Mouse (Mus musculus) embryonic facial prominence, embryonic 12.5 days (tissue): Measurements from ENCODE around the gene Rgp1. TPM values are rescaled to one million over a fixed set of nuclear protein-coding genes. Genes with fewer than 3 reads are reported as not detected.

Experiments
- ATAC-seq: fragments of 200-750 bp; cut with Nextera tagmentation; 2 replicates; pipeline ENCODE4 v1.8.0; 2017; ENCODE audit not compliant: insufficient number of reproducible peaks, insufficient read depth, low FRiP score, low TSS enrichment
- H3K27ac ChIP-seq: fragments of 300-500 bp; sonication (generic); 2 replicates; pipeline ENCODE4 v1.5.1; 2016; ENCODE audit warnings: mild to moderate bottlenecking
- H3K27me3 ChIP-seq: fragments of 300-500 bp; sonication (generic); 2 replicates; pipeline ENCODE4 v1.6.1; 2016; ENCODE audit warnings: mild to moderate bottlenecking, moderate library complexity
- H3K36me3 ChIP-seq: fragments of 300-500 bp; sonication (generic); 2 replicates; pipeline ENCODE4 v1.6.1; 2016; ENCODE audit warnings: mild to moderate bottlenecking
- H3K4me1 ChIP-seq: fragments of 300-500 bp; sonication (generic); 2 replicates; pipeline ENCODE4 v1.6.1; 2016
- H3K4me2 ChIP-seq: fragments of 300-500 bp; sonication (generic); replicated peaks from 2 replicates; pipeline ENCODE4 v1.6.1; 2016; ENCODE audit warnings: mild to moderate bottlenecking, moderate library complexity
- H3K4me3 ChIP-seq: fragments of 300-500 bp; sonication (generic); 2 replicates; pipeline ENCODE4 v1.5.1; 2016; ENCODE audit warnings: mild to moderate bottlenecking
- H3K9ac ChIP-seq: fragments of 300-500 bp; sonication (generic); 2 replicates; pipeline ENCODE4 v1.6.1; 2016; ENCODE audit warnings: mild to moderate bottlenecking, moderate library complexity
- H3K9me3 ChIP-seq: fragments of 300-500 bp; sonication (generic); 2 replicates; pipeline ENCODE4 v1.6.1; 2016; ENCODE audit warnings: mild to moderate bottlenecking, moderate library complexity
- WGBS: fragments of 180-500 bp; shearing (Covaris S2); methylation state at CpG from one replicate; pipeline ENCODE4 v1.1.7; 2016; 5-methylcytosine and 5-hydroxymethylcytosine counted together
- polyA plus RNA-seq: library from polyadenylated mRNA; unstranded; fragments of >200 nt; fragmentation: Nextera tagmentation; extraction: Ambion mirVana; gene quantifications from 2 replicates; pipeline ENCODE4 v1.2.1, GENCODE M21; 2016

The Rgp1 gene
- polyA plus RNA-seq, 1 experiment from 2014 or later, result 33.8 TPM

GRCm38 (mm10) chr4:43600195-43600934, 21.9 kb downstream of the Rgp1 start:
- Histone ChIP-seq H3K4me1 (no peaks in the 10 kb centered on the region), H3K27ac (no peak overlapping the region), H3K27me3 (no peaks in the 10 kb centered on the region), H3K9ac (no peak overlapping the region), H3K36me3 (no peaks in the 10 kb centered on the region), H3K9me3 (no peaks in the 10 kb centered on the region), H3K4me3 (no peak overlapping the region), H3K4me2 (no peak overlapping the region)
- ATAC-seq, result no peak
- 77% methylated on average over 9 of the region's 9 CpGs for WGBS

GRCm38 (mm10) chr4:43604099-43604498, 25.6 kb downstream of the Rgp1 start:
- H3K4me3 ChIP-seq, result no peak overlapping the region
- no peaks in the 10 kb centered on the region for H3K27me3 ChIP-seq
- WGBS, result 71% methylated on average over 3 of the region's 3 CpGs
- H3K9me3 ChIP-seq, result no peaks in the 10 kb centered on the region
- ATAC-seq, result no peak
- H3K36me3 ChIP-seq, result no peaks in the 10 kb centered on the region
- H3K4me2 ChIP-seq, result no peak overlapping the region
- no peak overlapping the region for H3K27ac ChIP-seq
- no peaks in the 10 kb centered on the region for H3K4me1 ChIP-seq
- H3K9ac ChIP-seq, result no peak overlapping the region

- no peak overlapping the region for H3K4me2 ChIP-seq
- H3K9ac ChIP-seq, result no peak overlapping the region
- no peaks in the 10 kb centered on the region for H3K27me3 ChIP-seq
- no peak overlapping the region for H3K27ac ChIP-seq
- H3K36me3 ChIP-seq, result no peaks in the 10 kb centered on the region
- no peak for ATAC-seq
- no peaks in the 10 kb centered on the region for H3K4me1 ChIP-seq
- H3K4me3 ChIP-seq, result no peak overlapping the region
- WGBS, result 79% methylated on average over 9 of the region's 9 CpGs
- H3K9me3 ChIP-seq, result no peaks in the 10 kb centered on the region
These were observed 26.5 kb downstream of the Rgp1 start for GRCm38 (mm10) chr4:43604751-43605685.

GRCm38 (mm10) chr4:43612534-43612933, 34.0 kb downstream of the Rgp1 start:
- WGBS, result 74% methylated on average over 10 of the region's 10 CpGs
- H3K9ac ChIP-seq, result no peak overlapping the region
- H3K9me3 ChIP-seq, result no peaks in the 10 kb centered on the region
- H3K36me3 ChIP-seq, result no peaks in the 10 kb centered on the region
- no peak overlapping the region for H3K4me3 ChIP-seq
- H3K4me1 ChIP-seq, result no peaks in the 10 kb centered on the region
- ATAC-seq, result no peak
- no peak overlapping the region for H3K4me2 ChIP-seq
- H3K27me3 ChIP-seq, result no peaks in the 10 kb centered on the region
- no peak overlapping the region for H3K27ac ChIP-seq

GRCm38 (mm10) chr4:43613060-43613730, 34.7 kb downstream of the Rgp1 start:
- ATAC-seq, result no peak
- Histone ChIP-seq H3K36me3 (no peaks in the 10 kb centered on the region), H3K4me1 (no peaks in the 10 kb centered on the region), H3K27ac (no peak overlapping the region), H3K9ac (no peak overlapping the region), H3K27me3 (no peaks in the 10 kb centered on the region), H3K4me2 (no peak overlapping the region), H3K4me3 (no peak overlapping the region), H3K9me3 (no peaks in the 10 kb centered on the region)
- 51% methylated on average over 3 of the region's 3 CpGs for WGBS

GRCm38 (mm10) chr4:43620146-43620778, 41.7 kb downstream of the Rgp1 start:
- ATAC-seq, result no peak
- H3K27ac ChIP-seq, result no peak overlapping the region
- H3K36me3 ChIP-seq, result no peaks in the 10 kb centered on the region
- H3K9me3 ChIP-seq, result peaks cover 5% of the 10 kb centered on the region
- H3K4me1 ChIP-seq, result no peaks in the 10 kb centered on the region
- H3K4me2 ChIP-seq, result no peak overlapping the region
- no peak overlapping the region for H3K9ac ChIP-seq
- WGBS, result 82% methylated on average over 4 of the region's 4 CpGs
- no peaks in the 10 kb centered on the region for H3K27me3 ChIP-seq
- no peak overlapping the region for H3K4me3 ChIP-seq

- no peak for ATAC-seq
- H3K4me3 ChIP-seq, result no peak overlapping the region
- no peak overlapping the region for H3K4me2 ChIP-seq
- H3K9me3 ChIP-seq, result peaks cover 13% of the 10 kb centered on the region
- peaks cover 29% of the 10 kb centered on the region for H3K4me1 ChIP-seq
- no peaks in the 10 kb centered on the region for H3K36me3 ChIP-seq
- WGBS, result 37% methylated on average over 20 of the region's 20 CpGs
- peaks cover 5% of the 10 kb centered on the region; the same call in 1 of the 2 replicates for H3K27me3 ChIP-seq
- H3K27ac ChIP-seq, result no peak overlapping the region
- H3K9ac ChIP-seq, result no peak overlapping the region
These were observed 50.7 kb downstream of the Rgp1 start for GRCm38 (mm10) chr4:43629106-43629817.

- peaks cover 29% of the 10 kb centered on the region for H3K4me1 ChIP-seq
- H3K27ac ChIP-seq, result peak overlapping the region; percentile 83; the same call in 1 of the 2 replicates
- peaks cover 10% of the 10 kb centered on the region for H3K9me3 ChIP-seq
- no peak overlapping the region for H3K9ac ChIP-seq
- no peak overlapping the region for H3K4me3 ChIP-seq
- WGBS, result 5% methylated on average over 5 of the region's 5 CpGs
- no peaks in the 10 kb centered on the region for H3K36me3 ChIP-seq
- peaks cover 5% of the 10 kb centered on the region; the same call in 1 of the 2 replicates for H3K27me3 ChIP-seq
- H3K4me2 ChIP-seq, result peak overlapping the region; percentile 28
- 0 out of 2 replicates have a peak, but pooled peaks have one; percentile 23 for ATAC-seq
These were observed 51.6 kb downstream of the Rgp1 start for GRCm38 (mm10) chr4:43630030-43630581.

GRCm38 (mm10) chr4:43630671-43631045, 52.1 kb downstream of the Rgp1 start:
- Histone ChIP-seq H3K27ac (peak overlapping the region; percentile 83), H3K4me1 (peaks cover 29% of the 10 kb centered on the region), H3K4me3 (peak overlapping the region; percentile 63), H3K27me3 (peaks cover 5% of the 10 kb centered on the region; the same call in 1 of the 2 replicates), H3K9ac (no peak overlapping the region), H3K4me2 (peak overlapping the region; percentile 85), H3K9me3 (peaks cover 5% of the 10 kb centered on the region; the same call in 1 of the 2 replicates), H3K36me3 (no peaks in the 10 kb centered on the region)
- ATAC-seq, result no peak
- 20% methylated on average over 5 of the region's 5 CpGs for WGBS

- Histone ChIP-seq H3K9me3 (peaks cover 3% of the 10 kb centered on the region; the same call in 1 of the 2 replicates), H3K4me3 (peak within 1 kb of the TSS; percentile 63)
- WGBS, result under 1% methylated on average over 32 of the region's 70 CpGs
These were observed 52.8 kb downstream of the Rgp1 start, which contains the start of gene Npr2 for GRCm38 (mm10) chr4:43631046-43631955. Gene Npr2, plus strand, starts transcription at chr4:43631935.

More at GRCm38 (mm10) chr4:43631046-43631955, 52.8 kb downstream of the Rgp1 start, which contains the start of gene Npr2:
- ATAC-seq, result 0 out of 2 replicates have a peak, but pooled peaks have one; percentile 26
- H3K9ac ChIP-seq, result peak within 1 kb of the TSS; percentile 88
- peaks cover 29% of the 10 kb centered on the region for H3K4me1 ChIP-seq
- H3K27ac ChIP-seq, result peak within 1 kb of the TSS; percentile 83
- H3K27me3 ChIP-seq, result peaks cover 5% of the 10 kb centered on the region; the same call in 1 of the 2 replicates
- H3K36me3 ChIP-seq, result no peaks in the 10 kb centered on the region
- peak within 1 kb of the TSS; percentile 85 for H3K4me2 ChIP-seq
